Mouse (Mus musculus): ENCODE measurements around the gene Gm17655. TPM values are rescaled to one million over a fixed set of nuclear protein-coding genes. Genes with fewer than 3 reads are reported as not detected.
A peak's percentile ranks its signal among the peaks of the same experiment; 100 is the strongest.

The Gm17655 gene
- polyA plus RNA-seq, 1 experiment from 2014 or later = 6.4 TPM

DNA sequence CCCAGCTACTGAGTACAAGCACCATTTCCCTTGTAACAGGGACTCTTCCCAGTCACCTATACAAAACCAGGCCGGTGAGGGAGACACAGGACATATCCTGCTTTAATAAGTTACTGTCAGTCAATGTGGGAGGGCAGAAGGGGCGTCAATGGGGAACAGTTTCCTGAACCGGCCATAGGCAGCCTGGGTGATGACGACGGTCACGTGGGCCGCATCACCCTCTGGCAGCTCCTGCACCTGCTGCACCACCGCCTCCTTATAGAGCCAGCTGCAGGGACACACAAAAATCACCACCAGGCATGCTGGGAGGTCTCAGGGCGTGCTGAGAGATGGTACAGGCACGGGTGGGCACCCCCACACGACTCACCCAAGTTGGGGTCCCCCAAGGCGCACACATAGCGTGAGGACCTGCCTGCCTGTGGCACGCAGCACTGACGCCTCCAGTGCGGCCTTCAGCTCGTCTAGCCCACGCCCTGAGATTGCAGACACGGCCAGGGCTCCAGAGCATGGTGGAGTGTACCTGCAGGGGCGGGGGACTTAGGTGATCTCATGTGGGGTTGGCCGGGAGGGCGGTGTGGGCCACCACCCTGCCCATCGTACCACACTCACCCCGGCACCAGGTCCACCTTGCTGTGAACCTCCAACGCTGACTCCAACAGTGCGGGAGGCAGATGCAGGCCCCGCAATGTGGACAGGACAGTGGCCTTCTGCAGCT lies 31.7 kb upstream of the Gm17655 start:
- peaks cover 19% of the 10 kb centered on the region for H3K4me1 ChIP-seq (replicated peaks; ENCODE audit: control insufficient read depth, insufficient read depth, low read length)
- no peak overlapping the region for H3K9ac ChIP-seq (ENCODE audit: low read length)
- H3K27me3 ChIP-seq (ENCODE audit: control insufficient read depth, insufficient read depth, low read length) = 0 out of 2 replicates have a peak, but pooled peaks cover 2% of the 10 kb centered on the region
- H3K36me3 ChIP-seq (ENCODE audit: control insufficient read depth, insufficient read depth, low read length) = peaks cover 18% of the 10 kb centered on the region
- H3K4me2 ChIP-seq (ENCODE audit: low read depth, low read length, severe bottlenecking) = no peak overlapping the region
- DNase-seq (ENCODE audit: low spot score) = peak; percentile 56
- no peak for ATAC-seq (replicated peaks; ENCODE audit: low FRiP score)
- H3K27ac ChIP-seq (ENCODE audit: low read depth, low read length) = no peak overlapping the region
- WGBS = 94% methylated on average over 27 of the region's 27 CpGs
- H3K4me3 ChIP-seq (ENCODE audit: low read depth, low read length) = no peak overlapping the region
- H3K9me3 ChIP-seq (ENCODE audit: control insufficient read depth, low read length) = no peaks in the 10 kb centered on the region

DNA sequence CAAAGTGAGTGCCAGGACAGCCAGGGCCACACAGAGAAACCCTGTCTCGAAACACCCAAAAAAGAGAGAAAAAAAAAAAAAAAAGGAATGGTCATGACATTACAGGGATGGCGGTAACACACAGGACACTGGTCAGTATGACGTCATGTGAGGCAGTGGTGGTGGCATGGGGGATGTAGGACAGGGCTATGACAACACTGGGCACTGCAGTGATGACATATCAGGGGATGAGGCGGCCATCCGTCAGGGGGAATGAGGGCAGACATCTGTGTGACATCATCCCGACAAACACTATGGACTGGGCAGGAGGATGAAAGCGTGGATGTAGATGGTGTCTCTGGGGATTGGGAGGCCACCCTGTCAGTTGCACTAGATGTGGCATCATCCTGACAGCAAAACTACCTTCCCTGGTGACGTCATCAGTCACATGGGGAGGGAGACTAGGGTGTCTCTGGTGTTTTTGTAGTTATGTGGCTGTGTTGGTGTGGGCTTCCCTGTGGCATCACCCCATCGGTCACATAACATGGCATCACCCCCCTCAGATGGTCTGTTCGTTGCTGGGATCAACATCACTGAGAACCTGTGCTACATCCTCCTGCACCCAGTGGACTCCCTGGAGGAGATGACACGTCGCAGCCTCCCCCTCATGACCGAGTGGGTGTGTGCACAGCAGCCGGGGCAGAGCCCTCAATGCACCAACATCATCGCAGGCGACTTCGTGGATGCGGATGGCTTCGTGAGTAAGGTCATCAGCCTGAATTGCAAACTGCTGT lies 30.7 kb upstream of the Gm17655 start:
- 92% methylated on average over 19 of the region's 19 CpGs for WGBS
- Histone ChIP-seq H3K27ac (ENCODE audit: low read depth, low read length) (no peak overlapping the region), H3K4me2 (ENCODE audit: low read depth, low read length, severe bottlenecking) (no peak overlapping the region), H3K4me1 (replicated peaks; ENCODE audit: control insufficient read depth, insufficient read depth, low read length) (peaks cover 19% of the 10 kb centered on the region), H3K4me3 (ENCODE audit: low read depth, low read length) (no peak overlapping the region), H3K27me3 (ENCODE audit: control insufficient read depth, insufficient read depth, low read length) (0 out of 2 replicates have a peak, but pooled peaks cover 2% of the 10 kb centered on the region), H3K36me3 (ENCODE audit: control insufficient read depth, insufficient read depth, low read length) (peaks cover 18% of the 10 kb centered on the region), H3K9me3 (ENCODE audit: control insufficient read depth, low read length) (no peaks in the 10 kb centered on the region), H3K9ac (ENCODE audit: low read length) (no peak overlapping the region)
- ATAC-seq (replicated peaks; ENCODE audit: low FRiP score) = no peak
- peak; percentile 53 for DNase-seq (ENCODE audit: low spot score)

DNA sequence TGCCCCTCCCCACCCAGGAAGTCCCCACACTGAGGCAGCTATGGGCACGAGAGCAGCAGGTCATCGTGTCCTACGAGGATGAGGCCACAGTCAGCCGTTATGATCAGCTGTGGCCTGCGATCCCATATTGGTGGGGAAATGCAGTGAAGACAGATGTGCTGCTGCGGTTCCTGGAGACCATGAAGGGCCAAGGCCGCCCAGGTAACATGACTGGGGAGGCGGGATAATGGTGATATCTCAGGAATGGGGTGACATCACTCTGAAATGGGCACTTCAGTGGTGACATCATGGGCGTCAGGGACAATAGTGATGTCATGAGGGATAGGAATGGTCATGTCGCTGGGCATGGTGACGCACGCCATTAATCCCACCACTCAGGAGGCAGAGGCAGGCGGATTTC lies 30.1 kb upstream of the Gm17655 start:
- H3K4me3 ChIP-seq (ENCODE audit: low read depth, low read length) = no peak overlapping the region
- no peak overlapping the region for H3K9ac ChIP-seq (ENCODE audit: low read length)
- no peak for DNase-seq (ENCODE audit: low spot score)
- 0 out of 2 replicates have a peak, but pooled peaks cover 2% of the 10 kb centered on the region for H3K27me3 ChIP-seq (ENCODE audit: control insufficient read depth, insufficient read depth, low read length)
- ATAC-seq (replicated peaks; ENCODE audit: low FRiP score) = no peak
- no peak overlapping the region for H3K4me2 ChIP-seq (ENCODE audit: low read depth, low read length, severe bottlenecking)
- H3K9me3 ChIP-seq (ENCODE audit: control insufficient read depth, low read length) = no peaks in the 10 kb centered on the region
- peaks cover 18% of the 10 kb centered on the region for H3K36me3 ChIP-seq (ENCODE audit: control insufficient read depth, insufficient read depth, low read length)
- no peak overlapping the region for H3K27ac ChIP-seq (ENCODE audit: low read depth, low read length)
- 95% methylated on average over 13 of the region's 13 CpGs for WGBS
- peaks cover 19% of the 10 kb centered on the region for H3K4me1 ChIP-seq (replicated peaks; ENCODE audit: control insufficient read depth, insufficient read depth, low read length)

DNA sequence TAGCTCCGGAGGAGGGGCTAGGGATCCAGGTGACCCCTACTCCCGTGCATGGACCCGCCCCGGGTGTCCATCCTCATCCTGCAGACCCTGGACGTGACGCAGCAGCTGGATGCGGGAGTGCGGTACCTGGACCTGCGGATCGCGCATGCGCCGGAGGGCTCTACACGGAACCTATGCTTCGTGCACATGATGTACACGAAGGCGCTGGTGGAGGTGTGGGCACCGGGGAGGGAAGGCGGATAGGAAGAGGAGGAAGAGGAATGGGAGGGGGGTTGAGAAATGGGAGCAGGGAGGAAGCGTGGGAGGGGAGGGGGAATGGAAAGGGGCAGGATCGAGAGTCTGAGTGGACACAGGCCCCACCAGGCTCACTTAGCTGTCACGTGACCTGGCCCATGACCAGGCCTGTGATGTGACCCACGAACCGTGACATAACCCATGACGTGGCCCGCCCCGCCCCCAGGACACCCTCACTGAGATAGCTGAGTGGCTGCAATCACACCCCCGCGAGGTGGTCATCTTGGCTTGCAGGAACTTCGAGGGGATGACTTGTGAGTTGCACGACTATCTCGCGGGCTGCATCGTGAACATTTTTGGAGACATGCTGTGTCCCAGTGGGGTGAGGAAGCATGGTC lies 29.5 kb upstream of the Gm17655 start:
- DNase-seq (ENCODE audit: low spot score) = peak; percentile 73
- peak; percentile 13; the same call in 1 of the 2 replicates for ATAC-seq (replicated peaks; ENCODE audit: low FRiP score)
- Histone ChIP-seq H3K4me3 (ENCODE audit: low read depth, low read length) (peak overlapping the region; percentile 23), H3K27ac (ENCODE audit: low read depth, low read length) (no peak overlapping the region), H3K36me3 (ENCODE audit: control insufficient read depth, insufficient read depth, low read length) (peaks cover 18% of the 10 kb centered on the region), H3K9ac (ENCODE audit: low read length) (no peak overlapping the region), H3K27me3 (ENCODE audit: control insufficient read depth, insufficient read depth, low read length) (0 out of 2 replicates have a peak, but pooled peaks cover 2% of the 10 kb centered on the region), H3K9me3 (ENCODE audit: control insufficient read depth, low read length) (no peaks in the 10 kb centered on the region), H3K4me2 (ENCODE audit: low read depth, low read length, severe bottlenecking) (peak overlapping the region; percentile 55), H3K4me1 (replicated peaks; ENCODE audit: control insufficient read depth, insufficient read depth, low read length) (peaks cover 18% of the 10 kb centered on the region)
- WGBS = 19% methylated on average over 34 of the region's 34 CpGs

DNA sequence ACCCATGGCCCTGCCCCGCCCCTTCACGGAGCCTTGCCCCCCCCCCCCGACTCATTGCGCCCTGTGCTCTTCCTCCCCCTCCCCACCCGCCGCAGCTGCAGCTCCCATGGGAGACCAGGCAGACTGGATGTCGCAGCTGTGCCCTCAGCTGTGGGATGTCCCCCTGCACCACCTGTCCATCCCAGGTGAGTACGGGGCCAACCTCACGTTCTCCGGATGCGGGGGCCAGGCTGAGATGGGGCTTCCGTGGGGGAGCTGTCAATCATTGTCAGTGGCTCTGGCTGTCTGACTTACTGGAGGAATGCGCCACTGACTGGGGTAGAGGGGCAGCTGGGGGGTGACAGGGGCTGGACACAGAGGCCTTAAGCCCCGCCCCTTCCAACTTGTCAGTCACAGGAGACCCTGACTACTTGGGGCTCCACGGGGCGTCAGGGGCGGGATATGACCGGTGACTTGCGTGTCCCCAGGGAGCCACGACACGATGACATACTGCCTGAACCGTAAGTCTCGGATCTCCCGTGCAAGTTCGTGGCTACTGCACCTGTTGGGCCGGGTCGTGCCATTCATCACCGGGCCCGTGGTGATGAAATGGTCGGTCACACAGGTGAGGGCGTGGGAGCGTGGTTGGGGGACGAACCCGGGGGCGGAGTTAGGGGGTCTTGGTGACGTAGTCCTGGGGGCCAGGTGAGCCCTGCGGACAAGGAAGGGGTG lies 28.8 kb upstream of the Gm17655 start:
- Histone ChIP-seq H3K9me3 (ENCODE audit: control insufficient read depth, low read length) (no peaks in the 10 kb centered on the region), H3K4me1 (replicated peaks; ENCODE audit: control insufficient read depth, insufficient read depth, low read length) (peaks cover 11% of the 10 kb centered on the region), H3K27ac (ENCODE audit: low read depth, low read length) (no peak overlapping the region), H3K4me3 (ENCODE audit: low read depth, low read length) (peak overlapping the region; percentile 23), H3K27me3 (ENCODE audit: control insufficient read depth, insufficient read depth, low read length) (0 out of 2 replicates have a peak, but pooled peaks cover 2% of the 10 kb centered on the region), H3K9ac (ENCODE audit: low read length) (0 out of 2 replicates have a peak overlapping the region, but pooled peaks have one; percentile 4), H3K36me3 (ENCODE audit: control insufficient read depth, insufficient read depth, low read length) (peaks cover 18% of the 10 kb centered on the region), H3K4me2 (ENCODE audit: low read depth, low read length, severe bottlenecking) (peak overlapping the region; percentile 55)
- 2% methylated on average over 36 of the region's 37 CpGs for WGBS
- ATAC-seq (replicated peaks; ENCODE audit: low FRiP score) = peak; percentile 36
- peak; percentile 66 for DNase-seq (ENCODE audit: low spot score)

DNA sequence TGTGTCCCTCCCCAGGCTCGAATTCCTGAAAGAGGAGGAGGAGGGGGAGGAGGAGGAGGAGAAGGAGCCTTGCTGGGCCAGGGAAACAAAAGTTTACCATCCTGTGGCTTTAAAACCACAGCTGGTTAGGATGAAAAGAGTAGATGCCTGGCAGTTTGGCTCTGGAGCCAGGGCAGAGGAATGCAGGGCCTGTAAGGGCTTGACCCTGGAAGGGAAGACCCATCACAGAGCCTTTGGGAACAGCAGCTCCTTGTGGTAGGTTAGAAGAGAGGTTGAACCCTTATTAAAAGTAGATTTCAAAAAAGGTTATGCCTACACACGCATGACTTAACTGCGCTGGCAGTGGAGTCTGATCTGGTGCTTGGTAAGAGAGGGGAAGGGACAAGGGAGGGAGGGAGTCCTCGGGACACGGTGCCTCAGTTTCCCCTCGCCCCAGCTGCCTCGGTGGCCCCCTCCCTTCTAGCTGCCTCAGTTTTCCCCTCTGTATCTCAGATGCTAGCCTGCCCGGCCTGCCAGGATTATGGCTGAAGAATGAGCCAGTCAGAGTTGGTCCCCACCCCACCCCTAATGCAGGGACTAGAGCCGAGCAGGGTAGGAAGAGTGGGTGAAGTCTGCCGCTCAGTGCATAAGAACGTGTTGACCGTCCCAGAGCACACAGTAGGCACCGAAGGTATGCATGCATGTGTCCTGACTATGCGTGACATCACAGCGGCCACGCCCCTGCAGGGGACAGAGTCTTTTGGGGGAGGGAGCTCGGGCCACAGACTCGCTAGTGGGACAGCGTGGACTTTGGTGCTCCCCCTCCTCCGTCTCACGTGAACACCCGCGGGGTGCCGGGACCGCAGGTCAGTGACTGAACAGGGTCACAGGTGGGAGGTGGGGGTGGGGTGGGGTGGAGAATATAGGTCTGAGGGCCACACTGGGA lies 27.6 kb upstream of the Gm17655 start, which contains the start of gene Plcxd1:
Plcxd1 (plus strand) TSS at position 314 of the 925 bp plus-strand sequence.
- H3K4me2 ChIP-seq (ENCODE audit: low read depth, low read length, severe bottlenecking) = peak within 1 kb of the TSS; percentile 15
- H3K27ac ChIP-seq (ENCODE audit: low read depth, low read length) = no peak within 1 kb of the TSS
- peak; percentile 60 for DNase-seq (ENCODE audit: low spot score)

DNA sequence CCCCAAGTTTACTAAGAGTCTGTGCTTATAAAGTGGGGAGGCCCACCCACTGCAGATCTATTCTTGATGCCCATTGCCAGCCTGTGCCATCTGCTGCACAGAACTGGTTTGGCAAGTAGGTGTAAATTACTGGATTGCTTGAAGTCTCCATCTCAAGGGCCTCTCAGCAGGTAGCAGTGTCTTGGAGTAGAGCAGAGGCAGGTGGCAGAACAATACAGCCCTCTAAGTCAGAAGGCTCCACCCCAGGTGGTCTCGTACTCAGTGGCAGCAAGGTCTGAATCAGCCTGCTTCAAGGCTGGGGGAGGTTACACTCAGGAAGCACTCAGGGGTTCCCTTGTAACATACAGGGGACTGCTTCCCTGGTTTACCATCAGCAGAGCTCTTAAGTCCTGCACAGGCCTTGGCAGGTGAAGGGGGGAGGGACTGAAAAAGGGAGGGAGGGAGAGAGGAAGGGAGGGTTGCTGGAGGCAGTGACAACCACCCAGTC lies 26.7 kb upstream of the Gm17655 start:
- 42% methylated on average over 1 of the region's 1 CpGs for WGBS
- 0 out of 2 replicates have a peak, but pooled peaks cover 2% of the 10 kb centered on the region for H3K27me3 ChIP-seq (ENCODE audit: control insufficient read depth, insufficient read depth, low read length)
- no peak overlapping the region for H3K4me2 ChIP-seq (ENCODE audit: low read depth, low read length, severe bottlenecking)
- H3K4me3 ChIP-seq (ENCODE audit: low read depth, low read length) = no peak overlapping the region
- H3K4me1 ChIP-seq (replicated peaks; ENCODE audit: control insufficient read depth, insufficient read depth, low read length) = peaks cover 11% of the 10 kb centered on the region
- ATAC-seq (replicated peaks; ENCODE audit: low FRiP score) (no peak), DNase-seq (ENCODE audit: low spot score) (peak; percentile 51)
- H3K27ac ChIP-seq (ENCODE audit: low read depth, low read length) = no peak overlapping the region
- H3K9ac ChIP-seq (ENCODE audit: low read length) = no peak overlapping the region
- peaks cover 10% of the 10 kb centered on the region for H3K36me3 ChIP-seq (ENCODE audit: control insufficient read depth, insufficient read depth, low read length)
- no peaks in the 10 kb centered on the region for H3K9me3 ChIP-seq (ENCODE audit: control insufficient read depth, low read length)

More for the DNA sequence above, 27.6 kb upstream of the Gm17655 start, which contains the start of gene Plcxd1:
- ATAC-seq (replicated peaks; ENCODE audit: low FRiP score) = 0 out of 2 replicates have a peak, but pooled peaks have one; percentile 23
- H3K36me3 ChIP-seq (ENCODE audit: control insufficient read depth, insufficient read depth, low read length) = peaks cover 17% of the 10 kb centered on the region
- H3K9ac ChIP-seq (ENCODE audit: low read length) = no peak within 1 kb of the TSS
- peaks cover 11% of the 10 kb centered on the region for H3K4me1 ChIP-seq (replicated peaks; ENCODE audit: control insufficient read depth, insufficient read depth, low read length)
- 5% methylated on average over 25 of the region's 25 CpGs for WGBS
- H3K4me3 ChIP-seq (ENCODE audit: low read depth, low read length) = no peak within 1 kb of the TSS
- 0 out of 2 replicates have a peak, but pooled peaks cover 2% of the 10 kb centered on the region for H3K27me3 ChIP-seq (ENCODE audit: control insufficient read depth, insufficient read depth, low read length)
- no peaks in the 10 kb centered on the region for H3K9me3 ChIP-seq (ENCODE audit: control insufficient read depth, low read length)
